Mouse (Mus musculus): Measurements from ENCODE around the gene Osbpl3.

DNA sequence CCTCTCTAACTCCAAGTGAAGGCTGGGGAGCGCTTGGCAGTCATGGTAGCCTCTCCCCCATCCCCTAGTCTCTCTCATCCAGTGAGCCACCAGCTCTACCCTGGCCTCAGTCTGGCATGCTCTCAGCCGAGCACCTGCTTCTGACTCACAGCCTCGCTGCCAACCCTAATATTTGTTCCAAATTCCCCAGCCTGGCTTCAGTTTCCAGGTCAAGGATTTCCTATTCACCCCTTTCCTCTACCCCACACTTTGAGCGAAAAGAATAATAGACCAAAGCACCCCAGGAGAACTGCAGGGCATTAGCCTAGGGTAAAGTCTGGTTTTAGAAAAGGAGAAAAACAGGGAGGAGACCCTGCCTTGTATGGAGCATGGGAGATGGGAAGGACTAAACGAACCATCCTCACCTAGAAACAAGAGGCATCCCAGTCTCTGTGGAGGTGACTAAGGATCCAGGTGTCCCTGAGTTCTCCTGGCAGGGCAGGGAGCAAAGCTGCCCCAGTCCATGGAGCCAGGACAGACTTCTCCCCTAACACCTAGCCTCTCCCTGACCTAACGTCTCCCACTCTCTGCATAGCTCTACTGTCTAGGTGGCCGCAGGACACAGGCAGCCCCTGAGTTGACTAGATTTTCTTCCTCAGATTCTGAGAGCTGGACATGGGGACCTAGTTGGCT is 60.2 kb downstream of the Osbpl3 start:
- TF ChIP-seq CTCF (IDR thresholded peaks at IDR 0.05; ENCODE audit: low read depth, low read length) (no peak), POLR2A (IDR thresholded peaks at IDR 0.05; ENCODE audit: extremely low read depth, insufficient read depth, low read length) (no peak)
